In the genomic region with DNA sequence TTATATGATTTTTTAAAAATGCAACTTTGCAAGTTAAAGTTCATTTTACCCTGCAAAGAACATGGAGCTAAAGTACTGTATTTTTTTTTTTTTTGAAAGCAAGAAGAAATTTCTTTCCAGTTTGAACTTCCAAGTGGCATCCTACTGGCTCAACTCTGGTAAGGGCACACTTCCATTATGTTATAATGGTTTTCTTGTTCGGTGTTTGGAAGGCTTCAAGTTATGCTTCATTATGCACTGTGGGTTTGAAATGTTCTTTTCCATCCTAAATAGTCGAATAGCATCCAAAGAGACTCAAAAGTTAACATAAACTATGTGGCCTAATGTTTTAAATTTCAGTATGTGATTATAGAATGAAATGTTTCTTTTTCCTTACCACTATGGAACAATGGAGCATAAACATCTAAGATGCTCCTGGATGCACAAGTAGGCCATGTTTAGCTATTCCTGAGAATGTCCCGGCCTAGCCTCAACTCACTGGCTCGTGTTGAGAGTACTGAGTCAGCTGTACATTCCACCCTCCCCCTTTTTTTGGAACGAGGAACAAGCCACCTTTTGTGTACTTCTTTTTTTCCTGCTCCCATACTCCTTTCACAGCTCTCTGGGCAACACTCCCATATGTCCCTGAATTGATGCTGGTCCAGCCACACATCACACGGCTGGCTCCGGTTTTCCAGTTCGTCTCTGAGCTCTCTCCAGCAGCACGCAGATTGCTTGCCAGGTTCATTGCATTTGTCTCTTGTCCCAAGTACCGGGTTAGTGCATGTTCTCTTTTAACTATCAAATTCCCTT, we compare ENCODE assay signal across 13 mouse cellular contexts. TPM values are rescaled to one million over a fixed set of nuclear protein-coding genes. Genes with fewer than 3 reads are reported as not detected.
DNase-seq lines count a peak whose midpoint lies in the region; ATAC-seq and TF ChIP-seq lines count a peak whose summit lies in the region.
"Had no signal": no experiment of that assay in that cellular context is flagged by ENCODE, and none has a peak within 500 bp of the region (broad histone marks: within the 10 kb centered on the region; RNA-seq: fewer than 3 reads in every experiment).

No protein-coding gene starts in this region.

- H3K4me3 ChIP-seq in neural tube, embryonic 15.5 days (replicated peaks) = no peak overlapping the region
- H3K4me3 ChIP-seq in liver, postnatal 0 days (ENCODE audit: low read depth, low read length) = no peak overlapping the region
- H3K4me3 ChIP-seq: intestine, embryonic 15.5 days had no signal

- no peak overlapping the region for H3K4me2 ChIP-seq in neural tube, embryonic 15.5 days
- no peak overlapping the region for H3K4me2 ChIP-seq in liver, postnatal 0 days (ENCODE audit: low read depth, low read length)
- H3K4me2 ChIP-seq: intestine, embryonic 15.5 days had no signal

- H3K9me3 ChIP-seq in neural tube, embryonic 15.5 days (replicated peaks) = no peaks in the 10 kb centered on the region
- H3K9me3 ChIP-seq in liver, postnatal 0 days (ENCODE audit: low read length) = no peaks in the 10 kb centered on the region
- H3K9me3 ChIP-seq: intestine, embryonic 15.5 days had no signal

- H3K27me3 ChIP-seq in neural tube, embryonic 15.5 days (replicated peaks) = no peaks in the 10 kb centered on the region
- no peaks in the 10 kb centered on the region for H3K27me3 ChIP-seq in liver, postnatal 0 days (ENCODE audit: insufficient read depth, low read length)
- H3K27me3 ChIP-seq: intestine, embryonic 15.5 days had no signal

- H3K9ac ChIP-seq in neural tube, embryonic 15.5 days (replicated peaks) = no peak overlapping the region
- H3K9ac ChIP-seq in liver, postnatal 0 days (replicated peaks) = no peak overlapping the region
- H3K9ac ChIP-seq: intestine, embryonic 15.5 days had no signal

- H3K27ac ChIP-seq in neural tube, embryonic 15.5 days (replicated peaks) = no peak overlapping the region
- H3K27ac ChIP-seq in liver, postnatal 0 days (ENCODE audit: low read depth) = no peak overlapping the region
- H3K27ac ChIP-seq: intestine, embryonic 15.5 days had no signal

- peak; percentile 1 for DNase-seq in heart, postnatal 10 days
- no peak for DNase-seq in heart, adult 9 months (ENCODE audit: low spot score in 2 of 2)
- peak; percentile 10 for DNase-seq in fibroblast of lung, adult 2 months (ENCODE audit: low read depth)
- DNase-seq in layer of hippocampus, adult 9-11 months = peak; percentile 47
- DNase-seq in liver, postnatal 0 days = no peak
- DNase-seq in kidney, adult 18-20 months = no peak

- peak; percentile 82 for ATAC-seq in neural tube, embryonic 15.5 days (ENCODE audit: low FRiP score)
- no peak for ATAC-seq in CD4-positive, CD25-positive, alpha-beta regulatory T cell, adult 4 months
- ATAC-seq in liver, postnatal 0 days = no peak
- ATAC-seq: intestine, embryonic 15.5 days had no signal

- intact Hi-C loops in heart, postnatal 10 days (cut with DNase I) = no loop called here

- no peak for TF ChIP-seq EP300 in liver, postnatal 0 days (IDR thresholded peaks at IDR 0.05; ENCODE audit: low read depth)

- H3K36me3 ChIP-seq in neural tube, embryonic 15.5 days = no peaks in the 10 kb centered on the region
- no peaks in the 10 kb centered on the region for H3K36me3 ChIP-seq in liver, postnatal 0 days (replicated peaks; ENCODE audit: insufficient read depth, low read length)
- H3K36me3 ChIP-seq: intestine, embryonic 15.5 days had no signal

- TF ChIP-seq CTCF in liver, postnatal 0 days (IDR thresholded peaks at IDR 0.05; ENCODE audit: low read depth) = no peak

- no peaks in the 10 kb centered on the region for H3K4me1 ChIP-seq in neural tube, embryonic 15.5 days
- H3K4me1 ChIP-seq in liver, postnatal 0 days (ENCODE audit: insufficient read depth) = no peaks in the 10 kb centered on the region
- H3K4me1 ChIP-seq: intestine, embryonic 15.5 days had no signal

- WGBS in neural tube, embryonic 15.5 days = 74% methylated on average over 10 of the region's 10 CpGs
- 72% methylated on average over 10 of the region's 10 CpGs for WGBS in liver, postnatal 0 days (ENCODE audit: insufficient replicate concordance)

RNA-seq across cellular contexts. Expression of a gene that starts 31.7 kb away (rescaled TPM):
- not detected for total RNA-seq in heart, postnatal 10 days (2021)
- 3.8 and 5.1 TPM in 2 replicates for polyA plus RNA-seq in neural tube, embryonic 15.5 days (2015; fragmentation: Nextera tagmentation; extraction: Ambion mirVana)
- not detected for polyA plus RNA-seq in CD4-positive, CD25-positive, alpha-beta regulatory T cell, adult 4 months (2017; shearing (Covaris generic))
- not detected in 2 replicates for polyA plus RNA-seq in liver, postnatal 0 days (2015; fragmentation: Nextera tagmentation; extraction: Ambion mirVana)
- total RNA-seq: adrenal gland, adult 18-20 months; granulocyte monocyte progenitor cell, adult 5-6 weeks; liver, adult 2 months had no signal
- polyA plus RNA-seq: liver, adult 2 months; urinary bladder, adult 2 months had no signal

Comparison
In these comparisons a context has a peak if more than half of its experiments do, and no peak if none do; other contexts are left out.
1. DNase-seq: peak in heart, postnatal 10 days (2 of 2), fibroblast of lung, adult 2 months (single experiment) and layer of hippocampus, adult 9-11 months (single experiment); none in heart, adult 9 months (0 of 2), liver, postnatal 0 days (single experiment) and kidney, adult 18-20 months (single experiment).